Mouse (Mus musculus) right cerebral cortex, postnatal 10 days (tissue): ENCODE results near the gene Olfr1428.
A peak's percentile ranks its signal among the peaks of the same experiment; 100 is the strongest.
"Not testable (repeated sequence)": the region's sequence is repeated elsewhere in the genome, so short reads cannot be mapped to it uniquely, and the experiment has no call there.

Source experiments
- DNase-seq, 2 experiments: peaks; one replicate each; pipeline ENCODE4 v3.0.0; 2021; ENCODE audit warnings: low spot score in 2 of 2

The Olfr1428 gene

DNA sequence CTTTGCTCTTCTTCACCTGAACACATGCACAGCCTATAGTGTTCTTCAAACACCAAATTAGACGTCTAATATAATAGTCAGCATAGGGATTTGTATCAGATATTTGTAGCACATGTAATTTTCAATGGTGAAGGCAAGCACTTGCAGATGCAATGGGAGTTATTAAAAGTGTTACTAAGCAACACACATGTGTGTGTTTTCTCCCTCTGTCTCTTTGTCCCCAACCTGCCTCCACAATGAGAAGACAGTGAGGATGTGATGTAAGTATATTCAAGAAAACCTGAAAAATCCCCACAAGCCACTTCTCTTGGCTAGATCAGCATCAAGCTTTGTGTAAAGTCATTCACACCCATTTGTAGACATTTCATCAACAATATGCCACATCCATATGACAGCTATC lies at the start of gene Olfr1428:
TSS of gene Olfr1428 (minus strand) at position 101 of the 400 bp plus-strand sequence.
- no peak for DNase-seq

DNA sequence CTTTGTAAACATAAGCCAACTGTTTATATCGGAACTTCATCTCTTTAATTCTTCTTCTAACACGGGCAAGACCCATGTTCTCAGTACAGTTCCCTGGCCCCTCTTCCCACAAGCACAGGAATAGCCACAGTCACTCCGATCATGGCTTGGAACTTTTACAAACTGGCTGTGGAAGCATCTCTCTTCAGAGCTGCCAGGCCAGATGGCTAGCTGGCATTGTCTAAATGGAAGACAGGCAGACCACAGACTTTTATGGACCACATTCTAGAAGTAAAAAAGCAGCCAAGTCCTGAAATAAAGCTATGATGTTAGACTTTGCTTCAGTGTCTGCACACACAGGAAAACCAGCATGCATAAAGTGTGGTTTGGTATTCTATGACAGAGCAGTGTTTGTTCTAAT lies 29.8 kb upstream of the Olfr1428 start:
- peak; percentile 62 to 79 for DNase-seq

DNA sequence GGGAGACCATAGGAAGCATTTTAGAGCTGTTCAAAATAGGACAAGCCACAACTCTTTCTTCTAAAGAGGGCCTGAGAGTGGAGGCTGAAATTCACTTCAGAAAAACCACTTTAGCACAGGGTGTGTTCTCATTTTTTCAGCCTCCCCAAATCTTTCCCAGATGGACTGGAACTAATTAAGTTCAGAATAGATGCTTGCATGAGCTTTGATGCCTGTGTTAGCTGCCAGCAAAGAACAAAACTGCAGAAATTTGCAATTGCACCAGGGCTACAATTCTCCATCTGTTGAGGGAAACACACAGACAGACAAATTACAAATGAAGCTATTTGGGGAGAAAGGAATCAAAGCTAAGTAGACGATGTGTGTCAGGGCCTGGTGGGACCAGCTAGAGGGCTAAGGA lies 27.7 kb upstream of the Olfr1428 start:
- peak; percentile 59 to 81 for DNase-seq

DNA sequence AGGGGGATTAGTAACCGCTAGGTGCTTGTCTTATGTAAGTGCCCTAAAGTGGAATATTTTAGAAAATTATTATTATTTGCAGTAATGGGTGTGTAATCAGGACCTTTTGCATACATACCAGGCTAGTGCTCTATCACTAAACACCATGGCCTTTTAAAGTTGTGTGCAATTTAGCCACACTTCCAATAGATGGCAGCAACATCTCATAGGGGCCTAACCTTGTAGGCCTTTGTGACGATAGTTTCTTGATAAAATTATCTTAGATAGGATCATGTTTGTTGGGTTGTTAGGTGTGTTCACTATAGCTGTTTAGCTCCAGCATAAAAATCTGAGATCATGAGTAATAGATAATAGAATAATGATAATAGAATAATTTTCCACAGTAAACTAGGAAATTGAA lies 18.6 kb upstream of the Olfr1428 start:
- peak; percentile 38 to 41 for DNase-seq

DNA sequence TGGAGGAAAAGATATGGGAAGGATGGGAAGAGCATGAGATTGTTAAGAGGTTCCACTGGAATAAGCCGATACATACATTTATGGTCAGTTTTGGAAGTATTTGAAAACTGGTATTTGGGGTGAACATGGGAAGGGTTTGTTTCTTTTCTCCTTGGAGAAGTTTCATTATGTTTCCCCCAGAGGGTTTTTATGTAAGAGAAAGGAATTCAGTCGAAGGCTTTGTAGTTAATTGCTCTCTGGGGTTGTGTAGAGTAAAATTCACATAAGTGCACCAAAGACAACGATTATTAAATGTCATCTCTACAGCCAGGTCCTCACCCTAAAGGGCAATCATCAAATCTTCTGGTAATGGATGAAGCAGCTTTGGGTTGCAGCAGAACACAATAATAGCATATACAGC lies 7.4 kb upstream of the Olfr1428 start, which contains the start of gene Olfr76:
TSS of gene Olfr76 (minus strand) at position 101 of the 400 bp plus-strand sequence.
- DNase-seq = no peak

DNA sequence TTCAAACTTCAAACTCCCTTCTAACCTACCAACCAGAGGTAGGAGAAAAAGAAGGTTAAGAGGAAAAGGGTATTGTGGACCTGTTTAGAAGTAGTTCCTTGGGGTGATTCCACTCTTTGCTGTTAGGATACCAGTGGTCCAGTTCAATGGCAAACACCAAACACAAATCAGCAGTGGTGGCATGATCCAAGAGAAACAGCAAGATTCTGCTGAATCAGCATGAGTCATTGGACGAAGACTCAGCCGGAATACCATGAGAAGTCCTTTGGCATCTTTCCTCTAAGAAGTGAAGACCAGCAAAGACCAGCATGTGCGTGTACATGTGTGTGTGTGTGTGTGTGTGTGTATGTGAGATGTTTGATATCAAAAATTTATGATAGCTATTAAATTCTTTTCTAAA lies 767 bp upstream of the Olfr1428 start:
- DNase-seq = no peak

DNA sequence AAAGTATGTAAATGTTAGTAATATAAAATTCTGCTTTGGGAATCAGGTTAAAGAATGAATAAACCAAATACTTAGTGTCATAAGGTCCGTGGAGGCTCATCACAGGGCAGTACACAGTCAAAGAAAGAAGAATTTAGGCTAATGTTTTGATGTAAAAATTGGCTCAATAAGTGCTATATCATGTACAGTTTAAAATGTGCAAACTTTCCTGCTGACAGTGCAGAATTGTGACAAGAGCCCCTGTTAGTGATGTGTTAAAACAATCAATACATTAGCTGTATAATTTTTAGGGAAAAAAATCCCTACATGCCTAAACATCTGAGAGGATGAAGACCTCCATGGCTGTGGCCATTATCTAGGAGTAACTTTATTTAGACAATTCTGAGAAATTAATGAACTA lies 1.9 kb downstream of the Olfr1428 start:
- no peak for DNase-seq

DNA sequence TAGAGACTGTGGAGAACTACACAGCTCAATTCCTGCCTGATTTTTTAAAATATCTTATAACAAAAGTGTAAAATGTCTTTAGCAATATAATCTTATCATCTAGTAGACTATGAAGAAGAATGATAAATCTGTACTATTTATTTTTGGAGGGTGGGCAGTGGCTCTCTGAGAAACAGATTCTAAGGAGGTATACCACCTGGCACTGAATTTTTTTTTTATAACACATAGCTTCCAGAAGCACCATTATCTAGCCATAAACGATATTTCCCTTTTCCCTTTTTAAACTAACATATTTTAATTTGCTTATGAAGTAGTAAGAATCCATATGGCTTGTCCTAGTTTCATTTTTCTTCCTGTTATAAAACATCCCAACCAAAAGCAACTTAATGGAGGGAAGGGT lies 11.2 kb downstream of the Olfr1428 start:
- DNase-seq = no peak

DNA sequence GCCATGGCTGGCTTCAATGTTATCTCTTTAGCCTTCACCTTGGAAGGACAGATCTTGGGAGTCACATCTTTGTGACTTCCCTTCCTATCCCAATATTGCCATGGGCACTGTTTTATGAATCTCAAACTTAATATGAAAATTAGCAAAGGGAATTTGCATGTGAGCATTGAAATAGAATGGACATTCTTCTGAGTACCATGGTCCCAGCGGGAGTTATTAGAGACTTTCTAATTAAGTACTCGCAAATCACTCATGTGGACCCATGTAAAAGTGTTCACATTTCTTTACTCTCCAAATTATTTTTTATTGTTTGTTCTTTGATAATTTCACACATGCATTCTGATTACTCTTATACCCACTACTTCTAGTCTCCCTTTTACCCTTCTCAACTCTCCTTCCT lies 12.5 kb downstream of the Olfr1428 start, which contains the start of gene Olfr1427:
TSS of gene Olfr1427 (minus strand) at position 101 of the 400 bp plus-strand sequence.
- DNase-seq = no peak

DNA sequence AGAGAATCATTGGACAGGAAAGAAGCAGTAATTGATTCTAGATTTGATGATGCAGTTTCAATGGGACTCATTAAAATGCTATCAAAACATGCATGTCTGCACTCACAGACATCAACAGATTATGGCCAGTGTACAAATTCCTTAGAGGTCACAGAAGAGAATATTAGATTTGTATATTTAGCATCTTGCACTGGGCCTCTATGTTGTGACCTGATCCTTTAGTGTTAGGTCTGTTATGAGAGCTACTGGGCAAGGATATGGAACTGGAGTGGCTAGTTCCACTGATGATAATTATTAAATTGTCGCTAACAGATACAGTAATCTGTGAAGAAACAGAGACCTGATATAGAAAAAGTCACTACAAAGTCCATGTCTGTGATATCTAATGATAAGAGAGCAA lies 23.8 kb downstream of the Olfr1428 start, which contains the start of gene Olfr1426:
TSS of gene Olfr1426 (minus strand) at position 101 of the 400 bp plus-strand sequence.
- no peak for DNase-seq

DNA sequence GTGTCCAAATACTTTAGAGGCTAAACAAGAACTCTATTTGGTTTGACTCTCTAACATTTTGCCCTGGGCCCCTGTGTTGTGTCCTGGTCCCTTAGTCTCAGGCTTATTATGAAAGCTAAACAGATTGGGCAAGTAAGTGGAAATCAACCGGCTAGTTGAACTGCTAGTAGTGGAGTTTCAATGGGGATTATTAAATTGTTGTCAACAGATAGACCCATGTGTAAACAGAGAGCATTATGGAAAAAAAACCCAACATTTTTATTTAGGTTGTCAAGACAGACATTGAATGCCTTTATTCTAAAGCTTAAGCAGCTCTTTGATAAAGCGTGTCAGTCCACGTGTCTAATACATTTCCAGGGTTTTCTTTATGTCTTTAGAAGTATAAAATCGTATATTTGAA lies 38.1 kb downstream of the Olfr1428 start, which contains the start of gene Olfr1425:
TSS of gene Olfr1425 (minus strand) at position 101 of the 400 bp plus-strand sequence.
- DNase-seq = not testable (repeated sequence)

DNA sequence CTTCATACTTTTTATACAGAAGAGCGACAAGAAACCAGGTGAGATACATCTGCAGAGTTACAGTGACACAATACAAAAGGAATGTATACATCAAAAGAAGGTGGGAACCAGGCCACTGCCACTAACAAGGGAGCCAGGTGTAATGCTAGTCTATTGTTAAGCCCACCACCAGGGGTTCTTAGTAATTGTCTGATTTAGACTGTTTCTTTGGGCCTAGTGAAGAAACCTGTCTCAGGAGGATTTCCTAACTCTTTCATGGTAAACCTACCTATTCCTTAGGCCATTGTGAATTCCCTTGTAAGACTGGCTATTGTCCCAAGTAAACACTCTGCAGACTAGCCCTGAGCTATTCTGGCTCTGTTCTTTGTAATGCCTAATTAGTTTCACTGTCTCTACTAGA lies 46.2 kb downstream of the Olfr1428 start:
- DNase-seq = not testable (repeated sequence)

DNA sequence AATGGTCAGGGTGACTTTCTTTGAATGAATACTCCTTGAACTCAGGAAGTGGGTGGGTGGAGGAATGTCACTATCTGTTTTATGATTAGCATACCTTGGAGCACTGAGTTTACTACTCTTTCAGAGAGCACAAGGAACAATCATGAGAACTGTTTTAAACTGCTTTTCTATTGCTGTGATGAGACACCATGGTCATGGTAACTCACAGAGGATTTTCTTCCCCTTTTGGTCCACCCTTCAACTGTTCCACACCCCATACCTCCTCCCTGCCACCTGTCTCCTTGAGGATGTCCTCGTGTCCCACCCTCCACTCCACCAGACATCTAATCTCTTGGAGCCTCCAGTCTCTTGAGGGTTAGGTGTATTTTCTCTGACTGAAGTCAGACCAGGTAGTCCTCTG lies 47.9 kb downstream of the Olfr1428 start:
- DNase-seq = not testable (repeated sequence)

DNA sequence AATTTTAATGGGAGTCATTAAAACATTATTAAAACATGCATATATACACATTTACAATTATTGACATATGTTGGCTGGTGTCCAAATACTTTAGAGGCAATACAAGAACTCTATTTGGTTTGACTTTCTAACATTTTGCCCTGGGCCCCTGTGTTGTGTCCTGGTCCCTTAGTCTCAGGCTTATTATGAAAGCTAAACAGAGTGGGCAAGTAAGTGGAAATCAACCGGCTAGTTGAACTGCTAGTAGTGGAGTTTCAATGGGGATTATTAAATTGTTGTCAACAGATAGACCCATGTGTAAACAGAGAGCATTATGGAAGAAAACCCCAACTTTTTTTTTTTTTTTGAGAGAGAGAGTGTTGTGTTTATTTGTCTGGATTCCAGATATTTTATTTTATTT lies 53.1 kb downstream of the Olfr1428 start, which contains the start of gene Olfr1424:
TSS of gene Olfr1424 (minus strand) at position 101 of the 400 bp plus-strand sequence.
- not testable (repeated sequence) for DNase-seq
